ENCODE assay signal across 18 mouse cellular contexts in the genomic region with DNA sequence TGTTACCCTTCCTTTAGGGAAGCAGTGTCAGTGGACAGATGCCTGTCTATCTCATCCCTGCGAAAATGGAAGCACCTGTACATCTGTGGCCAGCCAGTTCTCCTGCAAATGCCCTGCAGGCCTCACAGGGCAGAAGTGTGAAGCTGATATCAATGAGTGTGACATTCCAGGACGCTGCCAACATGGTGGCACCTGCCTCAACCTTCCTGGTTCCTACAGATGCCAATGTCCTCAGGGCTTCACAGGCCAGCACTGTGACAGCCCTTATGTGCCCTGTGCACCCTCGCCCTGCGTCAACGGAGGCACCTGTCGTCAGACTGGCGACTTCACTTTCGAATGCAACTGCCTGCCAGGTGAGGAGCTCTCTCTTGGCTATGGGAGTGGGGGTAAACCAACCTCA.
"Had no signal": no experiment of that assay in that cellular context is flagged by ENCODE, and none has a peak within 500 bp of the region (broad histone marks: within the 10 kb centered on the region; RNA-seq: fewer than 3 reads in every experiment).

No protein-coding gene starts in this region.

- H3K36me3 ChIP-seq: midbrain, embryonic 15.5 days had no signal

- ATAC-seq: liver, embryonic 12.5 days; midbrain, embryonic 15.5 days had no signal

- H3K27ac ChIP-seq: liver, embryonic 12.5 days; lung, embryonic 15.5 days; macrophage; midbrain, embryonic 15.5 days; neural tube, embryonic 12.5 days; stomach, embryonic 15.5 days had no signal

- DNase-seq: kidney, postnatal 36 days; layer of hippocampus, adult 9-11 months; layer of hippocampus, postnatal 36 days; lung, postnatal 14 days; retina, postnatal 1 day; right cerebral cortex, postnatal 4 days; spleen, adult 18-20 months; thymus, adult 2 months; thymus, postnatal 25 days had no signal

- H3K4me2 ChIP-seq: limb, embryonic 15.5 days; liver, embryonic 12.5 days; lung, embryonic 15.5 days; midbrain, embryonic 11.5 days; midbrain, embryonic 15.5 days; neural tube, embryonic 12.5 days; stomach, embryonic 15.5 days had no signal

- H3K9me3 ChIP-seq: limb, embryonic 15.5 days; liver, embryonic 12.5 days; lung, embryonic 15.5 days; megakaryocyte, embryonic 14.5 days; midbrain, embryonic 15.5 days; neural tube, embryonic 12.5 days; stomach, embryonic 15.5 days had no signal

- H3K4me1 ChIP-seq: neural tube, embryonic 12.5 days had no signal

- H3K27me3 ChIP-seq: limb, embryonic 15.5 days; liver, embryonic 12.5 days; lung, embryonic 15.5 days; megakaryocyte, embryonic 14.5 days; midbrain, embryonic 15.5 days; neural tube, embryonic 12.5 days; stomach, embryonic 15.5 days had no signal

- H3K4me3 ChIP-seq: limb, embryonic 15.5 days; liver, embryonic 12.5 days; lung, embryonic 15.5 days; megakaryocyte, embryonic 14.5 days; midbrain, embryonic 15.5 days; neural tube, embryonic 12.5 days; stomach, embryonic 15.5 days had no signal

- H3K9ac ChIP-seq: limb, embryonic 15.5 days; liver, embryonic 12.5 days; lung, embryonic 15.5 days; midbrain, embryonic 15.5 days; neural tube, embryonic 12.5 days; stomach, embryonic 15.5 days had no signal
